Mouse (Mus musculus): ENCODE results near the gene Gm5414.

Gm5414 gene

DNA sequence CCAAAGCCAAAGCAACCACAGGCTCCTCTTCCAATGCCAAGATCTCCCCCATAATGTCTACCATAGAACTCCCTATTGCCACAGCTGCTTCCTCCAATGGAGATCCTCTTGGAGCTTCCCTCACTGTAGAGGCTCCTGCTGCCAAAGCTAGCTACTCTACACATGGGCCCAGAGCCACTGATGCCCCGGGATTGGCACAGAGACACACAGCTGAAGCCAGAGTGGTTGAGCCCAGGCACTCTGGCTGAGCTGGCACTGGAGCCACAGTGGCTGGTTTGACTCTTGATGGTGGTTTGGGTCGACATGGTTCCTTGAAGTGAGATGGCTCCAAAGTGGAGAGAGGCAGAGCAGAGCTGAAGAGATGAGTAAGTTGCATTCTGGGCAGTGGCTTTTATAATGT lies at the start of gene Gm5414:
Gene Gm5414 (minus strand): TSS at position 305 of the 400 bp plus-strand sequence.
- in situ Hi-C loops (cut with MboI, MseI): no loop called here

DNA sequence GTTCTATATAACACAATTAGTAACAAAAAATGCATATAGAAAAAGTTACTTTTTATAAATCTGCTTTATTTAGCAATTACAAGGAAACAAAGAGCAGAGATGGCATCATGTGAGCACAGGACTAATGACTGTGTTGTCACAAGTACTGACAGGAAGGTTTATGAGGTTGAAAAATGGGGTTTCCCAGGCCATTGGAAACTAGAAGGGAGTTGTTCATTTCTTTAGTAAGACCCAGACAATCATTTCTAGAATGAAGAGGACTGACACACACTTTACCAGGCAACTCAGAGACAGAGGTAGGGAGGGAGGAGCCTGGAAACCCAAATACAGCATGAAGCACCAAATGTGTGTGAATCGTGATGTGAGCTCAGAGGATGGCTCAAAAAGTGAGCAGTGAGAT lies 48.0 kb upstream of the Gm5414 start:
- in situ Hi-C loops (cut with MboI, MseI): no loop called here

DNA sequence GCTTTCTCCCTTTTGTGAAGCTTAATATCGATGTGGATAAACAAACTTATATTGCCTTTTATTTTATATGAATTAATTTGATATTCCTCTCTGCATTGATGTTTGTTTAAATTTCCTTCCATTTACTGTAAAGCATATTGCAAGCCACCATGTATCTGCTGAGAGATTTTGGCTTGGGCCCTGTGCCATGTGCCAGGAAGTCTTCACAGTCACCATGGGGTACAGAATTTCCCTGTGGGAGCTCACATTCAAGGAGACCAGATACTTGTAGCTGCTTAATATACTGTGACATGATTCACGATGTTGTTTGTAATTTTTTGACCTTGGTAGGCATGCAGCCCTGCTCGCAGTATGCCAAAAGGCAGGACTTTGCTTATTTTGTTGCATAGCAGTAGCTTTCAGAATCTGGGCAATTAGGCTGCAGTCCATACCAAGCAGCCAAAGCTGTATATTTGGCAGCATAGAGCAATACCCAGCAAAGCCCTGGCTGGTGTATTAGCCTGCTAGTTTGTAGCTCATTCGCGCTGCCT lies 24.8 kb upstream of the Gm5414 start:
- in situ Hi-C loops (cut with MboI, MseI): no loop called here

DNA sequence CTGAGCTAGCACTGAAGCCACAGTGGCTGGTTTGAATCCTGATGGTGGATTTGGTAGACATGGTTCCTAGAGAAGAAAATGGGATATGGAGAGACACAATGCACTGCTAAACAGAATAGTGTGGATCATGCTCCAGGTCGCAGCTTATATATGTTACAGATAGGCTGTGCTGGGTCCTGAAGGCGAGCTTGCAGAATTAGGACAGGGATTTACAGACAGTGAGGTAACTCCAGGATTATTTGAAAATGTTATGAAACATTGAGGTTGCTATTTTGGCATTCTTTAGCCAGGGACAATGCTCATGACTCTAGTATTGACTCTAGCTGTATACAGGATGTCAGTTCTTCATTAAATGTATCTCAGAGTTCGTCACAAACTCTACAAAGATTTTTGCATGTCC lies 19.3 kb upstream of the Gm5414 start, which contains the start of gene Gm5478:
Gene Gm5478 (minus strand): TSS at position 101 of the 400 bp plus-strand sequence.
- in situ Hi-C loops (cut with MboI, MseI): no loop called here

DNA sequence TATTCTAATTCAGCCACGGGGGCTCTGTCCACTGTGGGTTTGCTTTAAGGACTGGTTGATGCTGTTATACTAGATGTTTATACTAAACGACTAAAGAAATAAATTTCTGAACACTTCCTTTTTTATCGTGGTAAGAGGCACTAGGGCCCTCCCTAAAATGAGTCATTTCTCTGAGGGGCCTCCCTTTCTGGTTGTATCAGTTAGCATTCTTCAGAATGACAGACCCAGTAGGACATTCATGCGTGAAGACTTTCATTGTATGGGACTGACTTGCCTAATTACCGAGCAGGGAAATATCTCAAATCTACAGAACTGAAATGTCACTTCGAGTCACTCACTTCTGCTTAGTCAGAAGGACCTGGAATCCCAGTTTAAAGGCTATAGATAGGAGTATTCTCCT lies 28.9 kb downstream of the Gm5414 start:
- in situ Hi-C loops (cut with MboI, MseI): no loop called here

DNA sequence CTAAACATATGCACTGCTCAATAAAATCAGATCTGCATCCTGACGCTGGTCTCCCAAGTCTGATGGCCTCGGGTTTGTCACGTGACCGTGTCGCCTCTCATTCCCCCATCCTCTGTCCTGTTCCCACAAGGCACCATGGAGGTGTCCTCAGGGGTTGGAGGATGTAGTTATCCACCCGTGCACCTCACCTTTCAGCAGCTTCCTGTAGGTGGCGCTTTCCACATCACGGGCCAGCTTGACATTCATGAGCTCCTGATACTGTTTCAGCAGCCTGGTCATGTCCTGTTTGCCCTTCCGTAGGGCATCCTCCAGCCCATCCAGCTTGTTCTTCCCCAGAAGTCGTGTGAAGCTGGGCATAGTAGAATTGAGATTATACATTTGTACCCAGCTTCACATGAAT lies 39.8 kb downstream of the Gm5414 start:
- in situ Hi-C loops (cut with MboI, MseI): no loop called here

DNA sequence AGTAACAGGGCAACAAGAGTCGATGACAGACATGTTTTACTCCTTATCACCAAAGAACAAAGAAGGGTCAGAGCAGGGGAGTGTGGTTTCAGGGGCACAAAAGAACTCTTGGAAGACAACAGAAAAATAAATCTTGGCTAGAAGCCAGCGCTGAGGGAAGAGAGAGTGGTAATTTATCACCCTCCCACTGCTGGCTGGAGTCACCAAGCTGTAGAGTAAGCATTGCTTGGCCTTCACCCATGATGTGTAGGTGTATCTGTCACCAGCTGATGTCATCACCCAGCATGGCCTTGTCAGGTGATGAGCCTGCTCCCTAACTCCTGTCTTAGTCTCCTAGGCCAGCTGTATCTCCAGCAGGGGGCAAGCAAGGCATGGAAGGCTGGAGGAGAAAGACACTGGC lies 43.5 kb downstream of the Gm5414 start:
- in situ Hi-C loops (cut with MboI, MseI): no loop called here

DNA sequence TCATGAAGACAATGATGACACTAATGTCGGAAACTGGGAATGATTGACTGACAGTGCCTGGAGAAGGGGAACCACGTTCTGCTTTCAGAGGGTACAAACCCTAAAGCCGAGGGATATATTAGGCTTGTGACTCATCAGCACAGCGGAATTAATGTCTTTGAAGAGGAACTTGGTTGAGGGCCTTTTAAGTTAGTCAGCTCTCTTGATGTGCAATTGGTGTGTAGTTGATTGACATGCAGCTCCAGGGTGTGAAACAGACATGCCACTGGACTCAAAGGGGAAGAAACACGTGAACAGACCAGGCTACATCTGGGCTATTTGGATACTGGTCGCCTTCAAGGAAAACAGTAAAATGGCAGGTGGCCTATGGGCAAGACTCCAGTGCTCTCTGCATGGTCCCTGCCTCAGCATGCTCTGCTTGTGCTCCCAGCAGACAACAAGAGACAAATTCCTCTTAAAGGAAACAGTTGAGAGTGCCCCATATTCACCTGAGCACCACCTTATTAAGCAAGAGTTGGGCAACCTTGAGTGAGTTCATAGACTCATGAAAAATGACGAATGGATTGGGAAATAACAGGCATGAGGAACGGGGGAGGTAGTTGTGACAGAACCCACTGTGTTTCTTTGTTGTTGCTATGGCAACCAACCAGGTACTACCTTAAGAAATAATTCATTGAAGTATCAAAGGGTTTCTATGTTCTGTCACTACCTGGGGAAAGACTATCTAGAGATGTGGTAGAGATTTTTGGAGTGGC lies 44.6 kb downstream of the Gm5414 start:
- in situ Hi-C loops (cut with MboI, MseI): no loop called here

DNA sequence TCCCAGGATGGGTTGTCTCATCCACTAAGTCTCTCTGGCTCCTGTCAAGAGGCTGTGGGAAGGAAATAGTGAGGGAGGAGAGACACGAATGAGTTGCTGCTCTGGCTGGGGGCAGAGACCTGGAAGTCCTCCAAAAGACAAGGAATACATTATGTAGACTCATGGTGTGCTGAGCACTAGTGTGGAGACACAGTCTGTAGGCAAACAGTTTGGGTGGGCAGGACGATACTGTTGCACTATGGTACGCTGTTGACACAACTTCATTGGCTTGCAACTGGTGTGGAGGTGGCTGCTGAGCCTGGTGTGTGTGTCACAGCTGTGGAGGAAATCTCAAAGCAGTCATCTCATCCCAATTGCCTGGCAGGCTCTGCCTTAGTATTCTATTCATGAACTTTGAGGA lies 46.3 kb downstream of the Gm5414 start:
- in situ Hi-C loops (cut with MboI, MseI): no loop called here

DNA sequence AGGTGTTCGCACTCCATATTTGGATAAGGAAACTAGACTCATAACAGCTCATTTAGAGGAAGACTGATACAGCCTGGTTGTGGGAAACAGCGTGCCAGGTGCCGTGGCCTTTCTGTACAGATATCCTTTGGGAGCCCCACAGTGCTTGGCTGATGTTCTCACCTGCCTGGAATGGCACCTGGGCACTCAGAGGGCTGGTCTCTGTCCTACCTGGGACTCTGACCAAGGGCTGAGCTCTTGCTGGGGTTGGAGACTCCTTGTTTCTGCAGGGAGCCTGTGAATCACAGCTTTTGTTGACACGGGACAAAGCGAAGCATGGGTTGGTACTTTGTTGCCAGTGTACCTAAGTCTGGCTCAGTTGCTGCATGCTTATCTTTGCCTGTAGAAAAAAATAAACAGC lies 52.5 kb downstream of the Gm5414 start:
- in situ Hi-C loops (cut with MboI, MseI): no loop called here
